Mouse (Mus musculus) intestine, embryonic 16.5 days (tissue): ENCODE data around the gene Cxcl9. TPM values are rescaled to one million over a fixed set of nuclear protein-coding genes. Genes with fewer than 3 reads are reported as not detected.

Experiments used
- polyA plus RNA-seq: library from polyadenylated mRNA; unstranded; fragments of >200 nt; fragmentation: Nextera tagmentation; extraction: Ambion mirVana; gene quantifications from 2 replicates; pipeline ENCODE4 v1.2.1, GENCODE M21; 2015

The Cxcl9 gene
- polyA plus RNA-seq, 1 experiment from 2014 or later, result not detected

Other genes starting within 250 kb of the Cxcl9 start
- 147 and 167 TPM in 2 replicates for gene G3bp2, start 244.4 kb downstream of the Cxcl9 start, polyA plus RNA-seq
- 43.5 and 46.7 TPM in 2 replicates for gene Uso1, start 190.1 kb downstream of the Cxcl9 start, polyA plus RNA-seq
- gene U90926, start 112.7 kb downstream of the Cxcl9 start, polyA plus RNA-seq, result not detected in 2 replicates
- gene Ppef2, start 71.8 kb downstream of the Cxcl9 start, polyA plus RNA-seq, result 0.57 and 0.88 TPM in 2 replicates
- gene Naaa, start 49.9 kb downstream of the Cxcl9 start, polyA plus RNA-seq, result 30.8 and 32.2 TPM in 2 replicates
- 32.8 and 35.8 TPM in 2 replicates for gene Sdad1, start 17.6 kb downstream of the Cxcl9 start, polyA plus RNA-seq
- 4.4 and 5.6 TPM in 2 replicates for gene Art3, start 3.7 kb upstream of the Cxcl9 start, polyA plus RNA-seq
- gene Cxcl10, start 20.8 kb upstream of the Cxcl9 start, polyA plus RNA-seq, result 2.0 and 3.3 TPM in 2 replicates
- 39.1 and 53.0 TPM in 2 replicates for gene Nup54, start 107.1 kb upstream of the Cxcl9 start, polyA plus RNA-seq
- gene Scarb2, start 178.8 kb upstream of the Cxcl9 start, polyA plus RNA-seq, result 12.9 and 13.5 TPM in 2 replicates
- 0.18 and 0.29 TPM in 2 replicates for gene Fam47e, start 227.0 kb upstream of the Cxcl9 start, polyA plus RNA-seq